8 mouse cellular contexts compared by ENCODE assay signal in the genomic region with DNA sequence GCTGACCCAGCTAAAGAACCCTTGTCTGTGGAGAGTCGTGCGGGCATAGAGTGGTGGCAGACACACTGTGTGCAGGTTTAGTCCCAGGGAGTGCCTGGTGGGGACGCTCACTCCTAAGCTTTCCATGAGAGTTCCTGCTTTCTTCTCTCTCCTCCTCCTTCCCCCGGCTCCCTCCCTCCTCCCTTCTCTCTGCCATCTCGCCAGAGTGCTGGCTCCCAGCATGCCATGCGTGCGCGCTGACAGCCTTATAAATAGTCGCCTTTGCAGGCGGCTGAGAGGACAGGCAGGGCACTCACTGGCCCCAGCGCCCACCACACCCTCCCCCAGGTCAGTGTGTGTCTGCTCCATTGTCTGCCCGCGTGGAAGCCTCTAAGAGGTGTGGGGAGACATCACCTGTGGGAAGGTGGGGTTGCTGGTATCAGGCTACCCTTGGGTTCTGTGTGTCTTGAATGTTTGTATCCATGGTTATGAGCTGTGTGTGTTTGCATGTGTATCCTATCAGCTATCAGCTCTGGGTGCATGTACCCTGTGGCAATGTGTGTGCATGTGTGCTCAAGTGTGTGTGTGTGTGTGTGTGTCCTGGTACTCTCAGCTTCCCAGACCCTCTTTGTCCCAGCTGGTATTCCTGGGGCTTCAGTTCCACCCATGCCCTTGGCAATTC. TPM values are rescaled to one million over a fixed set of nuclear protein-coding genes. Genes with fewer than 3 reads are reported as not detected.
DNase-seq lines count a peak whose midpoint lies in the region; ATAC-seq and TF ChIP-seq lines count a peak whose summit lies in the region.

No protein-coding gene starts in this region.

- H3K27me3 ChIP-seq in forebrain, embryonic 11.5 days (ENCODE audit: control insufficient read depth, insufficient read depth, low read length): no peaks in the 10 kb centered on the region
- no peaks in the 10 kb centered on the region for H3K27me3 ChIP-seq in heart, embryonic 15.5 days
- no peaks in the 10 kb centered on the region for H3K27me3 ChIP-seq in midbrain, postnatal 0 days (ENCODE audit: insufficient read depth, low read length)

- ATAC-seq in forebrain, embryonic 11.5 days (replicated peaks; ENCODE audit: low FRiP score): peak; percentile 59
- peak; percentile 45 for ATAC-seq in heart, embryonic 15.5 days (replicated peaks; ENCODE audit: insufficient number of reproducible peaks, insufficient read depth, low FRiP score, low read depth)
- peak; percentile 69 for ATAC-seq in midbrain, postnatal 0 days (ENCODE audit: low FRiP score)

- peak overlapping the region; percentile 14; the same call in 1 of the 2 replicates for H3K4me3 ChIP-seq in forebrain, embryonic 11.5 days (ENCODE audit: low read depth, low read length)
- H3K4me3 ChIP-seq in heart, embryonic 15.5 days: peak overlapping the region; percentile 47
- peak overlapping the region; percentile 38 for H3K4me3 ChIP-seq in midbrain, postnatal 0 days (ENCODE audit: low read depth, low read length)

- 3% methylated on average over 13 of the region's 13 CpGs for WGBS in forebrain, embryonic 11.5 days
- WGBS in heart, embryonic 15.5 days: 3% methylated on average over 13 of the region's 13 CpGs
- 5% methylated on average over 13 of the region's 13 CpGs for WGBS in midbrain, postnatal 0 days

- H3K27ac ChIP-seq in forebrain, embryonic 11.5 days (ENCODE audit: low read depth, low read length): 0 out of 2 replicates have a peak overlapping the region, but pooled peaks have one; percentile 21
- H3K27ac ChIP-seq in heart, embryonic 15.5 days: peak overlapping the region; percentile 95
- H3K27ac ChIP-seq in midbrain, postnatal 0 days (ENCODE audit: low read depth, low read length): peak overlapping the region; percentile 84

- peak overlapping the region; percentile 49 for H3K9ac ChIP-seq in forebrain, embryonic 11.5 days (ENCODE audit: low read length)
- peak overlapping the region; percentile 61 for H3K9ac ChIP-seq in heart, embryonic 15.5 days
- peak overlapping the region; percentile 76 for H3K9ac ChIP-seq in midbrain, postnatal 0 days (replicated peaks; ENCODE audit: low read length, poor library complexity, severe bottlenecking)

- peak; percentile 47 for DNase-seq in ovary, adult 18-20 months (ENCODE audit: low spot score)
- DNase-seq in ovary, postnatal 10 days (ENCODE audit: low spot score): no peak
- peak; percentile 82 for DNase-seq in forebrain, embryonic 11.5 days (ENCODE audit: low spot score)
- peak; percentile 78 for DNase-seq in kidney, postnatal 14 days
- peak; percentile 62 for DNase-seq in liver
- peak; percentile 87 for DNase-seq in midbrain, postnatal 0 days (ENCODE audit: low spot score)
- no peak for DNase-seq in spleen, adult 18-20 months

- peaks cover 21% of the 10 kb centered on the region for H3K4me1 ChIP-seq in forebrain, embryonic 11.5 days (replicated peaks; ENCODE audit: control insufficient read depth, insufficient read depth, low read length)
- H3K4me1 ChIP-seq in heart, embryonic 15.5 days (replicated peaks): peaks cover 72% of the 10 kb centered on the region
- peaks cover 29% of the 10 kb centered on the region for H3K4me1 ChIP-seq in midbrain, postnatal 0 days (ENCODE audit: insufficient read depth, low read length)

- H3K36me3 ChIP-seq in forebrain, embryonic 11.5 days (ENCODE audit: control insufficient read depth, insufficient read depth, low read length): no peaks in the 10 kb centered on the region
- H3K36me3 ChIP-seq in heart, embryonic 15.5 days: no peaks in the 10 kb centered on the region
- no peaks in the 10 kb centered on the region for H3K36me3 ChIP-seq in midbrain, postnatal 0 days (ENCODE audit: insufficient read depth, low read length)

- H3K9me3 ChIP-seq in forebrain, embryonic 11.5 days (ENCODE audit: control insufficient read depth, low read length): no peaks in the 10 kb centered on the region
- no peaks in the 10 kb centered on the region for H3K9me3 ChIP-seq in heart, embryonic 15.5 days (replicated peaks)
- no peaks in the 10 kb centered on the region for H3K9me3 ChIP-seq in midbrain, postnatal 0 days (ENCODE audit: low read length)

- H3K4me2 ChIP-seq in forebrain, embryonic 11.5 days (ENCODE audit: low read depth, low read length, severe bottlenecking): peak overlapping the region; percentile 47
- peak overlapping the region; percentile 68 for H3K4me2 ChIP-seq in heart, embryonic 15.5 days
- H3K4me2 ChIP-seq in midbrain, postnatal 0 days (ENCODE audit: low read depth, low read length, poor library complexity, severe bottlenecking): peak overlapping the region; percentile 61

- peak; percentile 34 for TF ChIP-seq CTCF in midbrain, postnatal 0 days (IDR thresholded peaks at IDR 0.05)

RNA-seq across cellular contexts. Expression of a gene that starts 3.8 kb away (rescaled TPM):
- 18.9 and 20.6 TPM in 2 replicates for polyA plus RNA-seq in forebrain, embryonic 11.5 days (2014; fragmentation: Nextera tagmentation; extraction: Ambion mirVana)
- polyA plus RNA-seq in heart, embryonic 15.5 days (2015; fragmentation: Nextera tagmentation; extraction: Ambion mirVana): 360 and 390 TPM in 2 replicates
- 99.6 and 107 TPM in 2 replicates for total RNA-seq in midbrain, postnatal 0 days (2014; rRNA removed)
- polyA plus RNA-seq in midbrain, postnatal 0 days (2015; fragmentation: Nextera tagmentation; extraction: Ambion mirVana): 114 and 133 TPM in 2 replicates

RNA-seq across cellular contexts. Expression of a gene that starts 21.1 kb away (rescaled TPM):
- 25.5 and 25.9 TPM in 2 replicates for polyA plus RNA-seq in forebrain, embryonic 11.5 days (2014; fragmentation: Nextera tagmentation; extraction: Ambion mirVana)
- 144 and 163 TPM in 2 replicates for polyA plus RNA-seq in heart, embryonic 15.5 days (2015; fragmentation: Nextera tagmentation; extraction: Ambion mirVana)
- total RNA-seq in midbrain, postnatal 0 days (2014; rRNA removed): 16.7 and 20.0 TPM in 2 replicates
- polyA plus RNA-seq in midbrain, postnatal 0 days (2015; fragmentation: Nextera tagmentation; extraction: Ambion mirVana): 20.3 and 21.3 TPM in 2 replicates

RNA-seq across cellular contexts. Expression of a gene that starts 25.8 kb away (rescaled TPM):
- 4.7 and 5.1 TPM in 2 replicates for polyA plus RNA-seq in forebrain, embryonic 11.5 days (2014; fragmentation: Nextera tagmentation; extraction: Ambion mirVana)
- 28.5 and 29.0 TPM in 2 replicates for polyA plus RNA-seq in heart, embryonic 15.5 days (2015; fragmentation: Nextera tagmentation; extraction: Ambion mirVana)
- 113 and 166 TPM in 2 replicates for total RNA-seq in midbrain, postnatal 0 days (2014; rRNA removed)
- 42.1 and 45.2 TPM in 2 replicates for polyA plus RNA-seq in midbrain, postnatal 0 days (2015; fragmentation: Nextera tagmentation; extraction: Ambion mirVana)

RNA-seq across cellular contexts. Expression of a gene that starts 38.4 kb away (rescaled TPM):
- polyA plus RNA-seq in forebrain, embryonic 11.5 days (2014; fragmentation: Nextera tagmentation; extraction: Ambion mirVana): 15.4 and 16.7 TPM in 2 replicates
- 33.5 and 38.7 TPM in 2 replicates for polyA plus RNA-seq in heart, embryonic 15.5 days (2015; fragmentation: Nextera tagmentation; extraction: Ambion mirVana)
- total RNA-seq in midbrain, postnatal 0 days (2014; rRNA removed): 50.9 and 51.1 TPM in 2 replicates
- polyA plus RNA-seq in midbrain, postnatal 0 days (2015; fragmentation: Nextera tagmentation; extraction: Ambion mirVana): 38.0 and 38.6 TPM in 2 replicates

RNA-seq across cellular contexts. Expression of a gene that starts 49.9 kb away (rescaled TPM):
- polyA plus RNA-seq in forebrain, embryonic 11.5 days (2014; fragmentation: Nextera tagmentation; extraction: Ambion mirVana): 0.35 TPM in 1 of 2 replicates, not detected in the other
- 0.08 TPM in 1 of 2 replicates, not detected in the other for polyA plus RNA-seq in heart, embryonic 15.5 days (2015; fragmentation: Nextera tagmentation; extraction: Ambion mirVana)
- total RNA-seq in midbrain, postnatal 0 days (2014; rRNA removed): 0.16 and 0.33 TPM in 2 replicates
- 0.69 and 0.82 TPM in 2 replicates for polyA plus RNA-seq in midbrain, postnatal 0 days (2015; fragmentation: Nextera tagmentation; extraction: Ambion mirVana)

Comparison
In these comparisons a context has a peak if more than half of its experiments do, and no peak if none do; other contexts are left out.
1. DNase-seq: peak in ovary, adult 18-20 months (single experiment), forebrain, embryonic 11.5 days (single experiment), kidney, postnatal 14 days (single experiment), liver (single experiment) and midbrain, postnatal 0 days (single experiment); none in ovary, postnatal 10 days (single experiment) and spleen, adult 18-20 months (0 of 2).
2. H3K27ac ChIP-seq: peak in every context shown above with its lines; median percentile 95 in heart, embryonic 15.5 days; 84 in midbrain, postnatal 0 days; 21 in forebrain, embryonic 11.5 days.
3. Peak in every context shown above with its lines, with median percentiles within 50 percentile points of each other: ATAC-seq, H3K4me2 ChIP-seq, H3K4me3 ChIP-seq and H3K9ac ChIP-seq.